Mouse (Mus musculus): ENCODE results near the gene Dnmt1. TPM values are rescaled to one million over a fixed set of nuclear protein-coding genes. Genes with fewer than 3 reads are reported as not detected.

Gene Dnmt1
- total RNA-seq, 1 experiment from 2014 or later = 60.4 TPM

GRCm38 (mm10) chr9:20891339-20892103 is 68.2 kb downstream of the Dnmt1 start:
- no peak for ATAC-seq (ENCODE audit: extremely low read depth, insufficient number of reproducible peaks, low FRiP score, poor library complexity, severe bottlenecking)

- ATAC-seq (ENCODE audit: extremely low read depth, insufficient number of reproducible peaks, low FRiP score, poor library complexity, severe bottlenecking) = no peak
Measured at GRCm38 (mm10) chr9:20890411-20890810, 69.3 kb downstream of the Dnmt1 start.

DNA sequence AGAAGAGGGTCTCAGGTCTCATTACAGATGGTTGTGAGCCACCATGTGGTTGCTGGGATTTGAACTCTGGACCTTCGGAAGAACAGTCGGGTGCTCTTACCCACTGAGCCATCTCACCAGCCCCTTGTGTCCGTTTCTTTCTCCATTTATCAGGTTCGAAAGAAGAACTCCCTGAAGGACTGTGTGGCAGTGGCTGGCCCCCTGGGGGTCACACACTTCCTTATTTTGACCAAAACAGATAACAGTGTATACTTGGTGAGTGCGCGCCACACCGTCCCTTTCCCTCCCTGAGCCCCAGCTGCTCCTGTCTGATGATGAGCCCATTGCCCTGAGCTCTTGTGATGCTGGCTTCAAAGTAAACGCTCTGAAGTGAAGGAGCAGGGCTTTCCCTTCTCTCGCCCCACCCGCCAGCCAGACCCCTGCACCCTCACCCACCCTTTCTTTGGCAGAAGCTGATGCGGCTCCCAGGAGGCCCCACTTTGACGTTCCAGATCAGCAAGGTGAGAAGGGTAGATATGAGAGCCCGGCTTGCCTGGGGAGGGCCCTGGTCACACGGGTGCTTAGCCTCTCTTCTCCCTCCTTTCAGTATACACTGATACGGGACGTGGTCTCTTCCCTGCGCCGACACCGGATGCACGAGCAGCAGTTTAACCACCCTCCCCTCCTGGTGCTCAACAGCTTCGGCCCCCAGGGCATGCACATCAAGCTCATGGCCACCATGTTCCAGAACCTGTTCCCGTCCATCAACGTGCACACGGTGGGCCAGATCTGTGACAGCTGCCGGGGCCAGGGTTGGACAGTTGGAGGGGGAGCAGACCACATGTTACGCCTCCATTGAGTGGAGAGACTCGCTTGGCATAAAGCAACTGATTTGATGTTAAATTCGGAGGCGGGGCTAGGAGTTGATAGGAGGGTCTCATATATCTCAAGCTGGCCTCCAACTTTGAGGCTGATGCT is 70.2 kb downstream of the Dnmt1 start:
- ATAC-seq (ENCODE audit: extremely low read depth, insufficient number of reproducible peaks, low FRiP score, poor library complexity, severe bottlenecking) = no peak

DNA sequence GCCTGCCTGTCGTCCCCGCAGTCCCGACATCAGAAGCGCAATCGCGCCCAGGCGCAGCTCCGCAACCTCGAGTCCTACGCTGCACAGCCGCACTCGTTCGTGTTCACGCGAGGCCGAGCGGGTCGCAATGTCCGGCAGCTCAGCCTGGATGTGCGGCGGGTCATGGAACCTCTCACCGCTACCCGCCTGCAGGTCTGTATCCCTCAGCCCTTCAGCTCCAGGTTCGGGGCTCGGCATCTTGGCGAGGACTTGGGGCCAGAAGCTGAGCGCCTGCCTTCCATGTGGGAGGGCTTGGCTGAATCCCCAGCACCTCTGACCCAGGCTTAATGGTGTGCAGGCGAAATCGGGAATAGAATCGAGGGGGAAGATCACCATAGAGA is 71.3 kb downstream of the Dnmt1 start:
- no peak for ATAC-seq (ENCODE audit: extremely low read depth, insufficient number of reproducible peaks, low FRiP score, poor library complexity, severe bottlenecking)

GRCm38 (mm10) chr9:20887704-20888385 is 71.8 kb downstream of the Dnmt1 start, which contains the start of gene Ppan:
Gene Ppan, plus strand, starts transcription at chr9:20888175.
- ATAC-seq (ENCODE audit: extremely low read depth, insufficient number of reproducible peaks, low FRiP score, poor library complexity, severe bottlenecking) = peak; percentile 98

DNA sequence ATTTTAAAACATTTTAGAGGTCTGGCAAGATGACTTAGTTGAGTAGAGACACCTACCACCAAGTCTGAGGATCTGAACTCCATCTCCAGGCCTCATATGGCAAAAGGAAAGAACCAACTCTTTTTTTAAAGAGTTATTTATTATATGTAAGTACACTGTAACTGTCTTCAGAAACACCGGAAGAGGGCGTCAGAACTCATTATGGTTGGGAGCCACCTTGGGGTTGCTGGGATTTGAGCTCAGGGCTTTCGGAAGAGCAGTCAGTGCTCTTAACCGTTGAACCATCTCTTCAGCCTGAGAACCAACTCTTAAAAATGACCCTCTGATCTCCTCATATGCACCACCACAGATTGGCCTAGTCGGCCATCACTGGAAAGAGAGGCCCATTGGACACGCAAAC is 72.5 kb downstream of the Dnmt1 start:
- no peak for ATAC-seq (ENCODE audit: extremely low read depth, insufficient number of reproducible peaks, low FRiP score, poor library complexity, severe bottlenecking)

DNA sequence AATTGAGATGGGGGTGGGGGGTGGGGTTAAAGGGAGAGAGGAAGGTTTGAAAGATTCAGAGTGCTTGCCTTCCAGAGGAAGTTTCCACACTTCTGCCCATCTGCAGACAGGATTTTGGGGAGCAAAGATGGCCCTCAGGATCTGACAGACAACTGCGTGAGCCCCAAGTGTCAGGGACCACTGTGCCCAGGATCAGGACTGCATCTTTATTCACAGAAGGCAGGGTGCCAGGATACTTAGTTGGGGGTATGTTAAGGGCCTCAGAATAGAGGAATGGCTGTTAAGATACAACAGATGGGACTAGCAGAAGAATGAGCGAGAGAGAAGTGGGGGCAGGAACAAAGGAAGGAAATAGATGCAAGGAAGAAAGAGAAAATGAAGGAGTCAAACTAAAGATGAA is 73.1 kb downstream of the Dnmt1 start:
- ATAC-seq (ENCODE audit: extremely low read depth, insufficient number of reproducible peaks, low FRiP score, poor library complexity, severe bottlenecking) = no peak

DNA sequence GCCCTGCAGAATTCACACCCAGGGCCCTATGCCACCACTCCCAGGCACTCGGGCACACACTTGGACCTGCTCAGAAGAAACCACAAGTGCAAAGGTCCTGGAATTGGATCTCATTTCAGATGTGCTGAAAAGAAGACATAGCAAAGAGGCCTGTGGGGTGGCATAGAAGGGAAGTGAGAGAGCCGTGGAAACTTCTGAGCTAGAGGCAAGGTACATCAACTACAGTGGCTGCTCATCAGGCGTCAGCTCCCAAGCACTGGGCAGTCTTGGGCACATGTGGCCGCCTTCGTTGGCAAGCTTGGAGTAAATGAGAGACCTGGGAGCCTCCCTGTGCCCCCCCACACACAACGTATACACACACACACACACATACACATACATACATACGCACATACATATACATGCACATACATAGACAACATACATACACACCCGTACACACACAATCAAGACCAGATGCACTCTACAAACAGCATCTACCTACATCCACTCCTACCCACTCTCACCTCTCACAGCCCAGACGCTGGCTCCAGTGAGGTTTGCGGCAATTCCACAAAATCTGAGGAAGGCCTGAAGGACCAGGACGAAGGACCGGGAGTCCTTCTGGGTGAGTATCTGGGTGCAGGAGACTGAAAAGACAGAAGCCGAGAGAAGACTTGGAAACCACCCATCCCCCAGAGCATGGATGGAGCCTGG is 80.4 kb downstream of the Dnmt1 start, which contains the start of gene Angptl6:
Angptl6 (minus strand) TSS at position 631 of the 696 bp plus-strand sequence.
- ATAC-seq (ENCODE audit: extremely low read depth, insufficient number of reproducible peaks, low FRiP score, poor library complexity, severe bottlenecking) = no peak

- no peak for ATAC-seq (ENCODE audit: extremely low read depth, insufficient number of reproducible peaks, low FRiP score, poor library complexity, severe bottlenecking)
Measured at GRCm38 (mm10) chr9:20878710-20879065, 81.0 kb downstream of the Dnmt1 start.

GRCm38 (mm10) chr9:20878041-20878709 is 81.5 kb downstream of the Dnmt1 start:
- peak; percentile 73 for ATAC-seq (ENCODE audit: extremely low read depth, insufficient number of reproducible peaks, low FRiP score, poor library complexity, severe bottlenecking)

- ATAC-seq (ENCODE audit: extremely low read depth, insufficient number of reproducible peaks, low FRiP score, poor library complexity, severe bottlenecking) = no peak
Measured at GRCm38 (mm10) chr9:20877118-20878040, 82.3 kb downstream of the Dnmt1 start.

DNA sequence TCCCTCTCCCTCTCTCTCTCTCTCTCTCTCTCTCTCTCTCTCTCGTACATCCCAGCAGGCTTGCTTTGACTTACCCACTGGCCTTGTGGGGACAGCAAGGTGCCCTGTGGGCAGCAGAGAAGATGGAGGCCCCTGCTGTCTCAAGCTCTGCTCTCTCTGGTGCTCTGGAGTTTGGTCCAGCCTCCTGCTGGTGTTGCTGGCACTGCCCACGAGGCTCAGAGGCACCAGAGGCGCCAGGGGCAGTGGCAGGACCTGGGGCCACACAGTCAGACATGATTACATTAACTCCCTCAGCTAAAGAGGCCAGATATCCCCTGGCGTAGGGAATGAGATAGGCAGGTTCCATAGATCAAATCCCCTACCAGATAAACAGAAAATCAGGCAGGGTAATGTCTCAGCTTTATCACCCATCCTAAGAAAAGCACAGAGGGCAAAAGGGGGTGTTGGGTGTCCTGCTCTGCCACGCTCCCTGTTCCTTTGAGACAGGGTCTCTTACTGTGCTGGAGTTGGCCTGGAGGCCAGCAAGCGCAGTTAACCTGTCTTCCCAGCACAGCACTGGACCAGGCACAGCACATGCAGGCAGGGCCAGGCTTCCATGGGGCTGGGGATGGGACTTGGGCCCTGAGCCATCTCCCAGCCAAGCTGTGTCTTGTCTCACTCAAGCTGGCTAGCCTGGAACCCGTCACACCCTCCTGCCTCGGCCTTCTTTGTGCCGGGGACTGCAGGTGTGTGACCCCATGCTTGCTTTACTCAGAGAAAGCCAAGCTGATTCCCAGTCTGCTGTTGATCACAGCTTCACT is 83.2 kb downstream of the Dnmt1 start:
- no peak for ATAC-seq (ENCODE audit: extremely low read depth, insufficient number of reproducible peaks, low FRiP score, poor library complexity, severe bottlenecking)

- no peak for ATAC-seq (ENCODE audit: extremely low read depth, insufficient number of reproducible peaks, low FRiP score, poor library complexity, severe bottlenecking)
Measured at GRCm38 (mm10) chr9:20875021-20875790, 84.5 kb downstream of the Dnmt1 start.

- ATAC-seq (ENCODE audit: extremely low read depth, insufficient number of reproducible peaks, low FRiP score, poor library complexity, severe bottlenecking) = no peak
Measured at GRCm38 (mm10) chr9:20873521-20873920, 86.2 kb downstream of the Dnmt1 start.

DNA sequence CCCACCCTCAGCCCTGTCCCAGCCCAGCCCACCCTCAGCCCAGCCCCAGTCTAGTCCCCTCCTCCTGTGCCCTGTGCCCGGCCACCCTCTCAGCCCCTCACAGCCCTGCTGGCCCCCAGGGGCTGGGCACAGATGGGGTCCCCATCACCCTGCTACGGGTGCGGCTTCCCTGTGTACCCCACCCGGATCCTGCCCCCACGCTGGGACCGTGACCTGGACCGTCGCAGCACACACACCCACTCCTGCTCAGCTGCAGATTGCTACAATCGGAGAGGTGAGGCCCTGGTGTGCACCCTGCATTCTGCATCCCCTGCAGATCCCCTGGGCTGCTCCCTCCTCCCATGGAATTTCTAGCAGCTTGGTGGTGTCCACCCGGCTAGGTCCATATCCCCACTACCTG is 86.7 kb downstream of the Dnmt1 start:
- no peak for ATAC-seq (ENCODE audit: extremely low read depth, insufficient number of reproducible peaks, low FRiP score, poor library complexity, severe bottlenecking)
